Mouse (Mus musculus) left cerebral cortex, adult 8-10 months (tissue): ENCODE measurements around the gene Plcd1. TPM values are rescaled to one million over a fixed set of nuclear protein-coding genes. Genes with fewer than 3 reads are reported as not detected.

Source experiments
- DNase-seq, 2 experiments: peaks; one replicate each; pipeline ENCODE4 v3.0.0; 2022; ENCODE audit warnings: low spot score in 2 of 2
- total RNA-seq, 4 experiments: library from RNA; stranded (reverse); gene quantifications; 2 replicates each; pipeline ENCODE4 v1.2.4; 2022

Plcd1 gene
- total RNA-seq: 10 to 100 TPM; 13.4 to 15.3 (median 14.4) TPM

DNA sequence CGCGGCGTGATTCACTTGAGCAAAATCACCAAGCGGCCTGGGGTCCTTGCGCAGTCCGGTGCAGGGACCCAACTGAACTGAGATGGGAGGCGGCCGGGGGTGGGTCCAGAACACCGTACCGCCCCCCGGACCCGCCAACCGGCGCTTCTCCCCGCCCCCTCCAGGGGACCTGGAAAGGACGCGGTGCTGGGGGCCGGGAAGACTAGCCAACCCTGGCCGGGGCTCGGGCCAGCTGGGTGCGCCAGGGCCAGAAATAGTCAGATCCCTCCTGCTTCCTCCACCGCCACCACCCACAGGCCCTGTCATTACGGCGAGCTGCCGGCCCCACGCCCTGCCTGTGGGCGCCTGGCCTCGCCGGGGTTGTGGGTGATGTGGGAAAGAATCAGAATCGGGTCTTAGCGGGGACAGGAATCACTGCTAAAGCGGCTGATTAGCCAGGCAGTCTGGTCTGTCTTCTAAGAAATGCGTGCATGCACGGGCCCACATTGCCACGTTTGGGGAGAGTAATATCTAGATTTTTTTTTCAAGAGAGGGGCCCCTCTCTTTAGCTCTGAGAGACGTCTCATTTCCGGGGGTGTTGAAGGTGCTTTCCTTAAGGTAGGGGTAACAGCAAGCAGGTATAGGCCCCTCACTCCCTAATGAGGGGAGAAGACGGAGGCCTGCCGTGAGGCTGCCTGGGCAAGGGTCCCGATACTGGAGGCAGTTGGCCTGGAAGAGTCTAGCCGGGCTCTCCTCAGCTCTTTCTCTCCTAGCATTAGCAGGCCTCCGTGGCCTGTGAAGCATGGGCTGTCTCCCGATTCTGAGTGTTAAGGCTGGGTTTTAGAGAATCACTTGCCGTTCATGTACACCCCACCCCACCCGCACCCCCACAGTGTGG lies at the start of gene Plcd1:
Plcd1 (minus strand) TSS at position 84 of the 877 bp plus-strand sequence.
- peak; percentile 58 to 84 for DNase-seq

DNA sequence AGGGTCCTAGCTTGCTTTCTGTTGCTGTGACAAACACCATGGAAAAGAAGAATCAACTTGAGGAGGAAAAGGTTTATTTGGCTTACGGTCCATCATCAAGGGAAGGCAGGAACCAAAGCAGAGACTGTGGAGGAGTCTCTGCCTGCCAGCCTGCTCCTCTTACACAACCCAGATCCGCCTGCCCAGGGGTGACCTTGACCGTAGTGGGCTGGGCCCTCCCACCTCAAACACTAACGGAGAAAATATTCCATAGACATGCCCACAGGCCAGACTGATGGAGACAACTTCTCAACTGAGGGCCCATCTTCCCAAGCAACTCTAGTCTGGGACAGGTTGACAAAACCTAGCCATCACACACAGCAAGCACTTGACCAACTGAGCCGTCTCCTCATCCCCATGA lies 48.8 kb upstream of the Plcd1 start:
- no peak for DNase-seq

DNA sequence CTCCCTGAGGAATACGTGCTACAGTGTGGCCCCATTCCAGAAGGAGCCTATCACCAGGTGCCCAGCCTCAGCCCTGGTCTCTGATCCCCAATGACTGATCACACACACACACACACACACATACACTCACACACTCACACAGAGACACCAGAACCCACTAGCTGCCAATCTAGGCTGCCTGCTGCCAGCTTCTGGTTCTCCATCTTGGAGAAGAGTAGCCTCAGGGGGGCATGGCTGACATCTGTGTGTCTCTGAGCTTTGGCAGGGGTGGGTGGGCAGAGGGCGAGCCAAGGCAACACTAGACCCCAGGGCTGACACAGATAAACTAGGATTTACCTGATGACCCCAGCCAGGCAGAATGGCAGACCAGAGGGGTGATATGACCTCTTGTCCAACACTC lies 45.5 kb upstream of the Plcd1 start:
- DNase-seq: no peak

DNA sequence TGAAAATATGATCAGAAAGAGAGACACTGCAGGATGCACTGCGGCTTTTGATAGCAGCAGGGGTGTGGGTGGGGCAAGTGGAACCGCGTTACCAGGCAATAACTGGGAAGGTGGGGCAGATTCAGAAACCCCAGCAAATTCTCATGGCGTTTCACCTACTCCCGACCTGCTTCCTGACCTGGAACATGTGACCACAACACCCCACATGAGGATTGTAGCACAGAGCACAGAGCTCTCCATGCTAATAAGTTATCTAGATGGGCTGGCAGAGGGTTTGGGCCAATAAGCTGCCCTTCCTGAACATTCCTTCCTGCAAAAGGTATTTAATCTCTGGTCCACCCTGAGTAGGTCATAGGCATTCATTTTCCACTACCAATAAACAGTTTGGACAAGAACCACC lies 37.4 kb upstream of the Plcd1 start:
- DNase-seq: no peak

DNA sequence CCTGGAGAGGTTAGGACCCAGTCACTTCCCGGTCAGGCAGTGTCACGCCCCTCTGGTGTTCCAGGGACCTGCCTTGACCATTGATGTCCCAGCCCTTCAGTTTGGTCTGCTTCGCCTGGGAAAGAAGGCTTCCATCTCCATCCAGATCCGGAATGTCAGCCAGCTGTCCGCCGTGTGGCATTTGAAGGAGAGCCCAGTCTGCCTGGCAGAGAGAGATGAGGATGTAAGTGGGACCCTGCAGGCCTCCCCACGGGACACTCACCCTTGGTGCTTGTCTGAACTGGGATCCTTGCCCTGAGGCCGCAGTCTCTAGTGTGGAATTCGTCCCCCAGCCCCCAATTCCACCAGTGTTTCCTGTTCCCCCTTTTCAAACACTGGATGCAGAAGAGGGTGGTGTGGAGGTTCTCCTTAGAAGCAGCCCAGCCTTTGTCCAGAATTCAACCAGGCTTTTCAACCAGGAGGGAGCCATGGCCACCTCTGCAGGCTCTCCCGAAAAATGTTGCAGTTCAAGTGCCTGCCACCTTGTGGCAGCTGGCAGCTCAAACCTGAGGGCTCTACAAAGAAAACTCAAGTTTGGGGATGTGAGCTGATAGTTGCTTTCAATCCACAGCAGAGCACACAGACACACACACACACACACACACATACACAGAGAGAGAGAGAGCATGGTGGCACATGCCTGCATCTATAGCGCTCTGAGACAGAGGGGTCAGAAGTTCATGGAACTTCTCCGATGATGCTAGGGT lies 35.3 kb upstream of the Plcd1 start:
- no peak for DNase-seq

DNA sequence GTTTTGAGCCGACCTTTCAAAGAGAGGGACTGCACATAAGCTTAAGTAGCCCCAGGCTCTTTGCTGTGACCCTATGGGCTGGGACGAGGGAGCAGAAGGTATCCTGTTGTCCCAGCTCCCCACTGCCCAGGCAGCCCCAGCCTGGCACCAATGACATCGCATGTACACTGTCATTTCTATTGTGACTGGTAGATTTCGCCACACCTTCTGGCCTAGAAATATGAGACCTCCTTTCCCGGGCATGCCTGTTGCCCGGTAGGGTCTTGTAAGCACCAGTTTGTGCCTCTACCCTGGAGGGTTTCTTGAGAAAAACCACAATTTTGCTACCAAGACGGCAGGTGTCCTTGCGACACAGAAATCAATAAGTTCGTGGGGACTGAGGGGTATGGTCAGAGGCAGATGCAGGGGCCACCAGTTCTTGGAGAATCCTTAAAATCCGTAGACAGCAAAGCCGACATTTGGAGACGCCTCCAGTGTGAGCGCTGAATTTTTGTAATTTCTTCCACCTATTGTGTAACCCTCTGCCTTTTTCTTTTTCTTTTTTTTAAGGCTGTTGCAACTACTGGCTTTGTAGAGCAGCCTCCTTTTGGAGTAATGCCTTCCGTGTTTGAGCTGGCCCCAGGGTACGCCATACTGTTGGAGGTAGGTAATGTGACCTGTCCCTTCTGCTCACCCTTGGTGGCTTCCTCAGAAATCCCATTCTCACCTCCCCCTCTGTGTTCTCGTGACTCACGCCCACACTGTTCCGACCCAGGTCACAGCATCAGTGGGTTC lies 29.5 kb upstream of the Plcd1 start:
- no peak for DNase-seq

DNA sequence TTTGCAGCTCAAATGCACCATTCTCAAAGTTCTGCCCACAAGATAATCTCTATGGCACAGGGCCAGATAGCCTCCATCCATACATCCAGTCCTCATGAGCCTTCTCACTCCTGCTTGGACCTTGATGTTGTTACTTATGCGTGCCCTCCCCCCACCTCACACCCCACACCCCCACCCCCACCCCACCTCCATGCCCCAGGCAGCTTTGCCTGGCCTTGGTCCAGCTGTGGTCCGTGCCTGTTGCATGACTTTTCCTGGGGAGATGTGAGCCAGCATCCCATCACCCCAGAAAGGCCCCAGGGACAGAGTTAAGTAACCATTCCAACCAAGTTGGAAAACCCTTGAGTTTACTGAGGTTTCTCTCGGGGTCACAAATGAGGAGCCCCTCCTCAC lies 26.9 kb upstream of the Plcd1 start:
- DNase-seq: no peak

DNA sequence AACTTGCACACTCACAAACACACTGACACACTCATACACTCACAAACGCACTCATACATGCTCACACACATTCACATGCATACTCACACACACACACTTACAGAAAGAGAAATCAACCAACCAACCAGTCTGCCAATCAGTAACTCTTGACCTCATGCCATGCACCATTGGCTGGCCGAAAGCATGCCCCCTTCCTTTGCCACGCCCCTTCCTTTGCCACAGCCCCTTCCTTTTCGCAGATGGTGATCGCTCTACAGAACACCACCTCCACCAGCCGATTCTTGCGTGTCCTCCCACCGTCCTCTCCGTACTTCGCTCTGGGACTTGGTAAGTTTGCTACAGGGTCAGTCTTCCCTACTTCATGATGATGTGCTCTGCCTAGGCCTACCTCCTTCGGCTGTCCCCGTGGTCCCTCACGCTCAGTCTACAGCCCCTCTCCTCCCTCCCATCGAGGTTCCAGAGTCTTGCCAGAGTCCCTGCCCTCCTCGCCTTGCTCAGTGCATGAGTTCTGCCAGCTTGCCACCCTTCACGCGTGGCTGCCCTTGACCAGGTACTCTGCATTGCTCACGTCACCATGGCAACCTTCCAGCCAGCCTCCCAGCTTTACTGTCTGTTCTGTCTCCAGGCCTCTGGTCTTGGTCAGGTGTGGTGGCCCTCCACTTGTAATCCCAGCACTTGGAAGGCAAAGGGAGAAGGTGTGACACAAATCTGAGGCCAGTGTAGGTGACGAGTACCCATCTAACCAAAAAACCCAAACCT lies 26.3 kb upstream of the Plcd1 start:
- DNase-seq: no peak

DNA sequence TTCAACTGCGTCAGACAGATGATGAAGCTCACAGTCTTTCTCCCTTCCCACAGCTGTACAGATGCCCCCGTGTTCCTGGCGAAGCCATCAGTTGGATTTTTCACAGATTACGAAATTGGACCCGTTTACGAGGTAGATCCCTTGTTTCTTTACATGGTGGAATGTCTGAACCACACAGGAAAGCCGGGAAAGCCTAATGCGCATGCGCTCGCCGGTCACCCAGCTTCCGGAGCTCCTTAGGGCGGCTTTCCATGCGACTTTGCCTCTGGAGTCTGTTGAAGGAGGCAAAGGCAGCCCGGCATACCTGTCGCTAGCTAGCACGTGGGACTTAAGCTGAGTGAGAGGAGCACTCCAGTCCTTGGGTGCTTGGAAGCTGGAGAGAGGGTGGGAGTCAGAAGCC lies 21.6 kb upstream of the Plcd1 start:
- no peak for DNase-seq

DNA sequence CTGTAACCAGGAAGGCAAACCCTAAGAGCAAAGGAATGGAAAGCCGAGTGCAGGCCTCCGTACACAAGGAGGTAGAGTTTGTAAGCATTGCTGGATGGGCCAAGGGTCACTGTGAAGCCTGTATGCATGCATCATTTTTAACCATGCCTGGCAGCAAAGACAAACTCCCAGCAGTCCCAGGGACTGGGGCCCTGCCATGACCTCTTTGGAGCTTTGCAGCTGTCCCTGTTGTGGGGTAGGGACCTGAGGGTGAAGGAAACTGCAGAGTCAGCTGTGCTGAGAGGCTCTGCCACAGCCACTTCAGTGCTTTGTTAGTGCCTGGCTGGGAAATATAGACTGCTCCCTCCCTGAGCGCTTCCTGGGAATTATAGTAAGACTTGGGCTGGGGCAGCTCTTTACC lies 17.3 kb upstream of the Plcd1 start:
- no peak for DNase-seq

DNA sequence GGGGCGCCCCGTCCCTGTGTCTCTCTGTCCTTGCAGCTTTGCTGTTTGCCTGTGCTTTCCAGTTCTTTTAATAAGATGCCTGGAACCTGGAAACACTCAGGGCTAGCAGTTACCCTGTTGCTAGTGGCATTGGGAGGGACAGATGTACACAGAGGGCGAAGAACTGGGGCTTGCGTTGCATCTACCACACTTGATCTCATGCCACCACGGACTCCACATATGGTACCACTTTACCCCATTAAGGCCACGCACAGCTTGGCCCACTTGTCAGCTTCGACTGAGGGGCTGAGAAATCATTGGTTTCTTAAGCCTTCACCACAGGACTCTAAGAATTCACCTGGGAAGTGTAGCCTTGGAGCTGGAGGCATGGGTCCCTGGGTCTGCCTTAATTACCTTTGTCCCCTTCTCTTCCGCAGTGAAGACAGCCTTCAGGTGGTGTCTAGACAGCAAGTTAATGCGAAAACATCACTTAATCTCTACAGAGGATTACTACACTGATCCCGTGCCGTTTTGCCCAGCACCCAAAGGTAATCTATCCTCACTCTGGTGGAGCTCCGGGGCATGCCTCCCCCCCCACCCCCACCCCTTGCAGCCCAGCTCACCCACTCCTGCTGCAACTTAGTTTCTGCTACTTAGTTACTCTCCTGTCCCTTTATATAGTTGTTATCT lies 16.5 kb upstream of the Plcd1 start:
- no peak for DNase-seq

DNA sequence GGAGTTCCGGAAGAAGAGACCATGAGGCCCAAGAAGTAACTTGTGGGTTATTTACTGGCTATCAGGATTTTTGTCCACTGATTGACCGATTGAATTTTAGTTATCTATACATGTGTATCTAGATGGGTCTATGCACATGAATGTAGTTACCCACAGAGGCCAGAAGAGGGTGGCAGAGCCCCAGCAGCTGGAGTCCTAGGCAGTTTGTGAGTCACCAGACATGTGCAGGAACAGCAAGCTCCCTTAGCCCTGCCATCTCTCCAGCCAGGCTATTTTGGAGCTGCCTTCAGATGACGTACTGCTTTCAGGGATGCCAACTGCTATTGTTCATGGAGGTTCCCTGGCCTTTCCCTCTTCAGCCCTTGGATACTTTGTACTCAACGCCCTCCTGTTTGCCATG lies 14.3 kb upstream of the Plcd1 start:
- DNase-seq: no peak

DNA sequence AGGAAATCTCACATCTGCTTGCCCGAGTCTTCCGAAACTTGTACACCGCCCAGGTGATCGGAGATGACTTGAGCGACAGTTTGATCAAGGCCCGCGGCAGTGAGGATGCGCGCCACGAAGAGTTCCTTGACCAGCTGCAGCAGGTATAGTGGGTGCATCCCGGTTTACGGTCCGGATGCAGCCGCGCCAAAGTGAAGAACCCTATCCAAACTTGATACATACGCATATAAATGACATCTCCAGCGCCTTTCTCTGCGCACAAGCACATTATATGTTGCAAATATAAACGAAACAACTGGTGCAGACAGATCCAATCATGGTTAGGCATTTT lies 9.4 kb upstream of the Plcd1 start:
- DNase-seq: no peak

DNA sequence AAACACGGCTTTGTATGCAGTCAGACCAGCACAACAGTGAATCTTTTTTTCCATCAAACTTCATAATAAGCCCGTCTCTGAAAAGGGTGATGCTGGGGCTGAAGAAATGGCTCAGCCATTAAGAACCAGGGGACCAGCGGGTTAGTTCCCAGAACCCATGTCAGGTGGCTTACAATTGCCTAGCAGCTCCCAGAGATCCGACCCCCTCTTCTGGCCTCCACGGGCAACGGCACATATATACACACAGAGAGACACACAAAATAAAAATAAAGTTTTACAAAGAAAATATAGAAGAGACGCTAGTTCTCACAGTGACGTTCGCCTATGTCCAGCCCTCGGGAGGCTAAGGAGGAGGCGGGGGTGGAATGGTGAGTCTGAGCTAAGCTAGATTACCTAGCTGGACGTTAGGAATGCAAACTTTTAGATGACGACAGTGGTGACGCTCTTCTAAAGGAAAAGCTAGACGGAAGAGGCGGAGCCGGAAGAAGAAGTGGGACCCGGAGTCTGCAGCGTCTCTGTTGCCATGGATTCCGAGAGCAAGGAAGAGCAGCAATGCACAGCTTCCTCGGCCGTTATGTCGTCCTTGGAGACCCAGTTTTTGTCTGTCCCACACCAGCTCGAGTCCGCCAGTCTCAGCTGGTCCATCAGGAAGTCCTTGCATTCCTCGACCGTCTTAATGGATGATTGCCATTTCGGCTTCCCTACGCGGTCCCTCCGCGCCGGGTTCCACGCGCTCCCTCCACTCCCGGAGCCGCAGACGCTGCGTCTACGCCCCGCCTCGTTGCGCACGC lies 8.9 kb upstream of the Plcd1 start, which contains the start of gene Dlec1:
Dlec1 (plus strand) TSS at position 487 of the 791 bp plus-strand sequence.
- peak; percentile 64 to 76 for DNase-seq

DNA sequence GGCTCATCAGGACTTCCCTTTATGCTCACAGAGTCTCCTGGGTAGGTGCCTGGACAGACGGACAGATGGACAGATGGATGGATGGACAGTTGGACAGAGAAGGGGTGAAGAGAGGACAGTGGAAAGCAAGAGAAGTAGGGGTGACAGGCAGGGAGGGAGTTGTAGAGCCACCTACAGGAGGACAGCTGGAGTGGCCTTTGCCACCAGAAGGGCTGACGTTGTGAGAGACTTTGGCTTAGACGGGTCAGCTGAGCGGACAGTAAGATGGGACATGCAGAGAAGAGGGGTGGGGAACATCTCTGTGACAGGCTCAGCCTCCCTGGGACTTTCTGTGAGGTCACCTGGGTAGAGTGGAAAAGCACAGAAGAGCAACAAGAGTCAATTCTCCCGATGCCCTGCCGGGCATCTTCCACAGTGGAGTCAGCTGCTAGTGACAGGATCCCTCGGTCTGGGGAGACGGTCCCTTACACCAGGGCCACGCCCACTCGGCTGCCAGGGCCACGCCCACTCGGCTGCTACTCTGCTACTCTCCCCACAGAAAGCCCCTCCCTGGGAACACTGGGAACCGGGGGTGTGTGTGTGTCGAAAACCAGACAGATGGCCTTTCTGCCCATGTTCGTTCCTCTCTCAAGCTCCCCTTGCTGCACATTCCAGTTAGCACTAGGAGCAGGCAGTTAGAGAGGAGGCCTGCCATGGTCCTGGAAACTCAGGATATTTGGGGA lies 7.0 kb upstream of the Plcd1 start:
- DNase-seq: no peak

DNA sequence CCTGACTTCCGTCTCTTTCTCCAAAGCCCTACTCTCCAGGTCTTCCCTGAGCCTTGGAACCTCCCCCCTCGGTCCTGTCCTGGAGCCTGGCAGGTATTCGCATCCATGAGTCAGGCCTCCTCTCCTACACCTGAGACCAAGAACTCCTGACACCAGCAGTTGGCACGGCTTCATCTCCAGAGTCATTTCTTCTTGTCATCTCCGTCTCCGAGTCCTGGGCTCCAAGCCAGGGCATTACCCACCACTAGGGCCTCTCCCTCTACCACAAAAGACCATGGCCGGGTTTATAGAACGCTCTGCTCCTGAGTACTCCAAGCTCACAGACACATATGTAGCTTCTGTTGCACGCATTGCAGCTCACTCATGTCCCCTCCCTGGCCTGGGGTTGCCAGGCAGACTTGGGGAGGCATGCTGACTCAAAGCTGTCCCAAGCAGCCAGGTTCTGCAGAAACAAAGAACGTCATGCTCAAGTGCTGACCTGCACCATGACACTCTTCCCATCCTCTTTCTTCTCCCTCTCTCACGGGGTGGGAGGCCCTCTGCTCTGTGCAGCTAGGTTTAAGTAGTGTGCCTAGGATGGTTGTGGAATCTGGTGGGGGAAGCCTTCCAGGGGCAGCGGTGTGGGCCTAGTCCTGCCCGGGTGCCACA lies 1.3 kb upstream of the Plcd1 start:
- DNase-seq: no peak

DNA sequence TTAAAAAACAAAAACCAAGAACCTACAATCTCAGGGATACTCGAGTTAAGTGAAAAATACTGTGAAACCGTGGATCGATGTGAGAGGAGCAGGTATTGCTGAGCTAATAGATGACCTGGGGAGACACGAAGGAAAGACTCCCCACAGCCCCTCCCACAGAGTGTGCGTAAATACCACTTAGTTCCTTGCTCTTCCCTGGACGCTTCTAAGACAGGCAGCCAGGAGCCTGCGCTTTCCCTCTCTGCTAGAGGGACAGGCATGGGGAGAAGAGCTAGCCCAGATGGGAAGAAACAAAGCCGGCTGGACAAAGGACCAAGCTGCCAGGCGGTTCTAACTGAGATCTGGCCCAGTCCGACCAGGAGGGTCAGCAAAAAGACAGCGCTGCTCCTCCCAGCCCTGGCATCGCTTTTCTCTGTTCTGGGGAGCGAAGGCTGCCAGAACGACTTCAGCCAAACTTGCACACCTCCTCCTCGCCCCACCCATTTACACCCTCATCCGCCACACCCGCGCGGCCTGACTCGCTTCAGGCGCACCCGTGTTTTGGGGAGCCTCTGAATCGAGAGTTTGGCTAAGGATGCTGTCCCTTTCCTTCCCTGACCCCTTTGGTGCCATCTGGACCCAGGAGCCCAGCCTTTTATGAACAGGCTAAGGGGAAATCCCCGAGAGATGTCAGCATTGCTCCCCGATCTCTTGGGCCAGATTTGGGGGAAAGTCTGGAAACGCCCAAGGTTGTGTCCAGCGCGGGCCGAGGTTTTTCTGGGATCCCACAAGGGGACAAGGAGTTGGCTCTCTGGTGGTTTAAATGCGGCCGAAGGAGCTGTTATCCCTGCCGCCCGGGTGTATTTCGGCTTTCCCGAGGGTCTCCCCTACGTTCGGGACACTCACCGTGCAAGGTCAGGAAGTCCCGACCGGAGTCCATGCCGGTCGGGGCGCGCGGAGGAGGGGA lies 556 bp downstream of the Plcd1 start:
- DNase-seq: no peak
